Mouse (Mus musculus) ES-E14 (cell line): ENCODE results near the gene Zc3h12c. TPM values are rescaled to one million over a fixed set of nuclear protein-coding genes. Genes with fewer than 3 reads are reported as not detected.

Experiments used
- DNase-seq: peaks from one replicate; pipeline ENCODE4 v3.0.0-alpha.2; 2013; ENCODE audit warnings: low read depth, low spot score
- H3K27ac ChIP-seq: 2 replicates; pipeline ENCODE4 v1.5.1; 2012; ENCODE audit warnings: low read depth, mild to moderate bottlenecking, low read length, moderate library complexity, mixed read lengths; ENCODE audit not compliant: poor library complexity, insufficient read depth, severe bottlenecking
- H3K36me3 ChIP-seq: 2 replicates; pipeline ENCODE4 v1.6.1; 2012; ENCODE audit warnings: mild to moderate bottlenecking, low read length, moderate library complexity, mixed read lengths; ENCODE audit not compliant: control insufficient read depth, poor library complexity, insufficient read depth, severe bottlenecking
- H3K4me1 ChIP-seq, 2 experiments: fragments of 150-350 bp in 1 of 2; sonication (generic) in 1 of 2; 2 replicates each; pipeline ENCODE4 v1.6.1; 2012; ENCODE audit warnings: low read length in 2 of 2, mild to moderate bottlenecking in 1 of 2, mixed read lengths in 1 of 2; ENCODE audit not compliant: control insufficient read depth in 2 of 2, insufficient read depth in 2 of 2, poor library complexity in 1 of 2
- H3K4me3 ChIP-seq, 2 experiments: fragments of 150-350 bp in 1 of 2; sonication (generic) in 1 of 2; 2 replicates each; pipeline ENCODE4 v1.5.1; 2012; ENCODE audit warnings: low read length in 2 of 2, low read depth in 1 of 2, mild to moderate bottlenecking in 1 of 2, mixed read lengths in 1 of 2; ENCODE audit not compliant: insufficient read depth in 1 of 2, poor library complexity in 1 of 2, severe bottlenecking in 1 of 2
- H3K9ac ChIP-seq: 2 replicates; pipeline ENCODE4 v1.6.1; 2012; ENCODE audit warnings: low read depth, mild to moderate bottlenecking, low read length, mixed read lengths; ENCODE audit not compliant: poor library complexity, insufficient read depth, severe bottlenecking
- H3K9me3 ChIP-seq: fragments of 150-350 bp; sonication (generic); 2 replicates; pipeline ENCODE4 v1.6.1; 2012; ENCODE audit warnings: low read depth, mild to moderate bottlenecking, low read length; ENCODE audit not compliant: control insufficient read depth, insufficient read depth
- CHD2 ChIP-seq: IDR thresholded peaks from 2 replicates; pipeline ENCODE4 v1.6.1; 2014; ENCODE audit warnings: mild to moderate bottlenecking, low read depth, low read length, inconsistent platforms
- HCFC1 ChIP-seq: IDR thresholded peaks from 2 replicates; pipeline ENCODE4 v1.6.1; 2012; ENCODE audit warnings: low read length, inconsistent platforms, borderline replicate concordance; ENCODE audit not compliant: insufficient read depth
- MAFK ChIP-seq: IDR thresholded peaks from 2 replicates; pipeline ENCODE4 v1.6.1; 2014; ENCODE audit warnings: mild to moderate bottlenecking, low read depth, low read length, inconsistent platforms; ENCODE audit not compliant: insufficient read depth
- ZC3H11A ChIP-seq: IDR thresholded peaks from 2 replicates; pipeline ENCODE4 v1.6.1; 2012; ENCODE audit warnings: low read depth, mild to moderate bottlenecking, inconsistent platforms, low read length, borderline replicate concordance
- ZNF384 ChIP-seq: IDR thresholded peaks from 2 replicates; pipeline ENCODE4 v1.6.1; 2012; ENCODE audit warnings: low read depth, low read length, inconsistent platforms
- in situ Hi-C, 2 experiments: fragments of 600-800 bp; cut with MboI; formaldehyde crosslinking; loops; one replicate each; pipeline ENCODE4 v1.15.1; 2025; ENCODE audit warnings: low sequenced_read_pairs in 2 of 2, inconsistent platforms in 1 of 2; ENCODE audit not compliant: unreplicated experiment in 2 of 2
- total RNA-seq: library from RNA; depleted of rRNA; stranded (reverse); fragments of 300-350 nt; gene quantifications from 2 replicates; pipeline ENCODE4 v1.2.3, GENCODE M21; 2012

Gene Zc3h12c
- total RNA-seq, 1 experiment = 3.0 TPM

GRCm38 (mm10) chr9:52093108-52093507, 75.3 kb downstream of the Zc3h12c start:
- no peak overlapping the region for H3K27ac ChIP-seq
- no peak overlapping the region for H3K9ac ChIP-seq
- in situ Hi-C loops = loop anchor here in 1 of 2 experiments (10.0 kb wide), 1 partner anchor 108 kb away; no protein-coding TSS in a partner anchor
- peaks cover 5% of the 10 kb centered on the region; the same call in 1 of the 2 replicates for H3K36me3 ChIP-seq
- no peaks in the 10 kb centered on the region for H3K9me3 ChIP-seq
- no peaks in the 10 kb centered on the region for H3K4me1 ChIP-seq
- TF ChIP-seq MAFK (no peak), HCFC1 (no peak), ZC3H11A (no peak), ZNF384 (no peak), CHD2 (no peak)
- no peak for DNase-seq
- no peak overlapping the region for H3K4me3 ChIP-seq

- Histone ChIP-seq H3K9ac (no peak overlapping the region), H3K4me1 (no peaks in the 10 kb centered on the region), H3K9me3 (no peaks in the 10 kb centered on the region), H3K27ac (no peak overlapping the region), H3K4me3 (no peak overlapping the region), H3K36me3 (peaks cover 10% of the 10 kb centered on the region)
- no peak for DNase-seq
- in situ Hi-C loops = loop anchor here in 1 of 2 experiments (10.0 kb wide), 1 partner anchor 108 kb away; no protein-coding TSS in a partner anchor
- TF ChIP-seq ZC3H11A (no peak), ZNF384 (no peak), HCFC1 (no peak), CHD2 (no peak), MAFK (no peak)
These were observed 76.1 kb downstream of the Zc3h12c start for GRCm38 (mm10) chr9:52092311-52092710.

GRCm38 (mm10) chr9:52091752-52092151, 76.6 kb downstream of the Zc3h12c start:
- no peak overlapping the region for H3K9ac ChIP-seq
- TF ChIP-seq ZC3H11A = no peak
- no peak for TF ChIP-seq ZNF384
- TF ChIP-seq MAFK = no peak
- TF ChIP-seq HCFC1 = no peak
- no peak for TF ChIP-seq CHD2
- no peak overlapping the region for H3K27ac ChIP-seq
- H3K4me3 ChIP-seq = no peak overlapping the region
- no peaks in the 10 kb centered on the region for H3K4me1 ChIP-seq
- DNase-seq = no peak
- no peaks in the 10 kb centered on the region for H3K9me3 ChIP-seq
- peaks cover 11% of the 10 kb centered on the region for H3K36me3 ChIP-seq
- in situ Hi-C loops = loop anchor here in 1 of 2 experiments (10.0 kb wide), 1 partner anchor 107 kb away; no protein-coding TSS in a partner anchor

- Histone ChIP-seq H3K4me1 (no peaks in the 10 kb centered on the region), H3K36me3 (peaks cover 24% of the 10 kb centered on the region)
- in situ Hi-C loops = no loop called here
These were observed 86.0 kb downstream of the Zc3h12c start for GRCm38 (mm10) chr9:52082414-52082813.

GRCm38 (mm10) chr9:52081979-52082378, 86.4 kb downstream of the Zc3h12c start:
- no peak overlapping the region for H3K9ac ChIP-seq
- H3K4me3 ChIP-seq = no peak overlapping the region
- peaks cover 22% of the 10 kb centered on the region for H3K36me3 ChIP-seq
- H3K9me3 ChIP-seq = no peaks in the 10 kb centered on the region
- no peak overlapping the region for H3K27ac ChIP-seq
- no peak for TF ChIP-seq HCFC1
- TF ChIP-seq ZNF384 = no peak
- TF ChIP-seq CHD2 = no peak
- TF ChIP-seq MAFK = no peak
- no peak for TF ChIP-seq ZC3H11A
- in situ Hi-C loops = no loop called here
- H3K4me1 ChIP-seq = no peaks in the 10 kb centered on the region
- DNase-seq = no peak

More at GRCm38 (mm10) chr9:52082414-52082813, 86.0 kb downstream of the Zc3h12c start:
- TF ChIP-seq MAFK = no peak
- Histone ChIP-seq H3K9ac (no peak overlapping the region), H3K4me3 (no peak overlapping the region), H3K27ac (no peak overlapping the region), H3K9me3 (no peaks in the 10 kb centered on the region)
- no peak for DNase-seq
